Mouse (Mus musculus) ZHBTc4 (cell line): Measurements from ENCODE around the gene Prrt2.

Experiments
- DNase-seq: peaks from one replicate; pipeline ENCODE4 v3.0.0-alpha.2; 2011; ENCODE audit warnings: low read depth, low spot score

The Prrt2 gene

DNA sequence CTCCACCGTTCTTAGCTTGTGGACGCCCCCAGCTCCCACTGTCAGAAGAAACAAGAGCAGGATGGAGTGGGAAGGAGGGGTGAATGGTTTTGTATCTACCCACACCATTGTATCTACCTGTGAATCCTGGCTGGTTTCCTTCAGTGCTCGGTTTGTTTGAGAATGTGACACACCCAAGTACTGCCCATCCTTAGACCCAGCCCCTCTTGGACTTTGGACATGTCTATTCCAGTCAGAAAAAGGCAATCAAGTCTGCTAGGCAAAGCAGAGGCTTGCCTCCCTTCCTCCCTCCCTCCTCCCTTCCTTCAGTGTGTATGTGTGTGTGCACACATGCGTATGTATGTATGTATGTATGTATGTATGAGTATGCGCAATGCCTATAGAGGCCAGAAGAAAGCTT lies 17.4 kb downstream of the Prrt2 start:
- DNase-seq = peak; percentile 62

DNA sequence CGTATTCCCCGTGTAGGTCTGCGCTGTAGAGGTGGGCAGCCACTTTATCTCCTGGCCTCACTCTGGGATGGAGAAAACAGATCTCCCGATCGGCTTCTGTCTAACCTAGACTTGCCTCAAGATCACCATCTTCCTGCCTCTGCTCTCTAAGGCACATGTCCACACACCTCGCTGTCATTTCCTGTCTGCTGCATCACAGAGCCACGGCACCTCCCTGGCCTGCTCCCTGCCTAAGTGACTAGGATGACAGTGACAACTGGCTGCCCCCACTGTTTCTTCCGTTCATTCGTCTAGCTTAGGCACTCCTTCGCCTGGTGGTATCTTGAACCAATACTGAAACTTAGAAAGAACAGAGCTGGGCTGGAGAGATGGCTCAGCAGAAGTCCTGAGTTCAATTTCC lies 21.4 kb downstream of the Prrt2 start:
- no peak for DNase-seq

- peak; percentile 61 for DNase-seq
Measured at GRCm38 (mm10) chr7:126996449-126996848, 24.6 kb downstream of the Prrt2 start.

- peak; percentile 56 for DNase-seq
Measured at GRCm38 (mm10) chr7:126988816-126989215, 32.2 kb downstream of the Prrt2 start.

DNA sequence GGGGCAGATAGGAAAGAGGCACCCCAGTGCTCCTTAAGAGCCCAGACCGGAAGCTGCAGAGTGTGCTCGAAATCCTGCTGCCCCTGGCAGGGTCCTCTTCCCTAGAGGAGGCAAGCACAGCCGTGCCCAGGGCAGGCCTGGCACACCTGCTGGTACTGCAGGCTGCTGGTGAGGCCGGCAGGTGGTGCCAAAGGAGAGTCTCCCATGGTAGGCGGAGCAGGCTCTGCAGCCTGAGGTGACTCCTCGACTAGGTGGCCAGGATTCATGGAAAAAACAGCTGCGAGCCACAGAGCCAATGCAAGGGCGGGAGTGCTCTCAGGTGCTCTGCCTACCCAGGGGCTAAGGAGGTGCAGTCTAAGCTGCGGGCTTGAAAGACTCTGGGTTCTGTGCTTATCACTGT lies 34.7 kb downstream of the Prrt2 start:
- DNase-seq = peak; percentile 53

- DNase-seq = no peak
Measured at GRCm38 (mm10) chr7:126984667-126985444, 36.2 kb downstream of the Prrt2 start.

DNA sequence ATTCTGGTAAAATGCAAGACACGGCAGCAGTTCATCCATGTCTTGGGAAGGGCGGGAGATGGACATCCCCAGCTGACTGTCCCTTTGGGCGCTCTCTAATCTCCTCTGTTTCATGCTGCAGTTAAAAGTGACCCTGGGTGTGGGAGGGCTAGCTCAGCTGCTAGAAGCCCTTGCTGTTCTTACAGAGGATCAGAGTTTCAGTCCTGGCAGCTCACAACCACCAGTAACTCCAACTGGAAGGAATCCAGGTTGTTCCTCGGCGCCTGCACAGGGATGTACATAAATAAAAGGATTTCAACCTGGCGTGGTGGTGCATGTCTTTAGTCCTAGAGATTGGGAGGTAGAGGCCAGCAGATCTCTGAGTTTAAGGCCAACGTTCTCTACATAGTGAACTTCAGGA lies 37.9 kb downstream of the Prrt2 start:
- DNase-seq = no peak

- no peak for DNase-seq
Measured at GRCm38 (mm10) chr7:126982054-126982453, 39.0 kb downstream of the Prrt2 start.

DNA sequence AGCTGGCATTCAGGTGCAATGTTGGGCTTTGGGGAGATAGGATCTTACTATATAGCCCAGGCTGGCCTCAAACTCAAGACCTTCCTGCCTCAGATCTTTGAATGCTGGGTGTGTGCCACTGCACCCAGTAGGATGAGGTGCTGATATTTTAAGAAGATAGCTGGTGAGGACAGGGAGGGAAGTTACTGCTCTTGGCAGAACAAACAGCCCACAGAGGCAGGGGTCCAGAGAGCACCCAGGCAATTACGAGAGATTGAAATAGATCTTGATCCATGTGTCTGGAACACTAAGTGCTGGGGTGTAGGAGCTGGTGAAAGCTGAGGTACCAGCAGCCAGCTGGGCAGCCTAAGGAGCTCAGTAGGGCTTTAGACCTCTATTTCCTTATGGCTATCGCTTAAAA lies 39.4 kb downstream of the Prrt2 start:
- no peak for DNase-seq

DNA sequence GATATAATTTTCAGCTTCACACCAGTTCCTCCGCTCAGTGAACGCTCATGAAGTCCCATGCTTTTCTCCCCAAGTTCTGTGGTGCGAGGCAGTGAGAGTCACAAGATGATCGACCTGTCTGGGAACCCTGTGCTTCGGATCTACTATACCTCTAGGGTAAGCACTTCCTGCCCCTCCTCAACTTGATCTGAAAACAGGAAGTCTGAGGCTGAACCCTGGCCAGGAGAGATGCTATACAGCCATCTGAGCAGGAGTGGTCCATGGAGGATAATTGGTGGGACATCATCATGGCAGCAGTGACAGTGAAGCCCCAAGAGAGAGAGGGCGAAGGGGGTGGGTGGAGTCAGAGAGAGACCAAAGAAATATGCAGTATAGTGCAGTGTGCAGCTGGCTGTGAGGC lies 42.2 kb downstream of the Prrt2 start:
- DNase-seq = no peak

DNA sequence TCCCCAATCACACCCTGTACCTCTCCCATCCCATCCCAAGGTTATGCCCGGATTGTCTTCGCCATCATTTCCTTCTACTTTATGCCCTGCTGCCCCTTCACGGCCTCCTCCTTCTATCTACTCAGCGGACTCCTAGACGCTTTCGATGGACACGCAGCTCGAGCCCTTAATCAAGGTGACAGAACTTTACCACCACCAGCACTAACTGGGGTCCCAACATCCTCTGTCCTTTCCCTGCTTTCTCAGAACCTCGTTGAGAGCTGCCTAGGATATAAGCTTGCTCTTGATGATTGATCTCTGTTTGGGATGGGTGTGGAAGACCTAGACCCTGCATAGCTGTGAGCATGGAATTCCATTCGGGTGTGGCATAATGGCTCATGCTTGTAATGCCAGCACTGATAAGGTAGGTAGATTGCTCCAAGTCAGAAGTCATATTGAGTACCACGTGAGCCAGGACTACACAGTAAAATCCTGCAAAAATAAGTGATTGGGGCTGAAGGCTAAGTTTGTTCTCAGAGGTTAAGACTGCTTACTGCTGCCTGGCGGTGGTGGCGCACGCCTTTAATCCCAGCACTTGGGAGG lies 44.0 kb downstream of the Prrt2 start:
- peak; percentile 59 for DNase-seq

GRCm38 (mm10) chr7:126975950-126976866 lies 44.8 kb downstream of the Prrt2 start, which contains the start of gene Cdiptos:
Gene Cdiptos, minus strand, starts transcription at chr7:126976098.
- peak; percentile 99 for DNase-seq

- DNase-seq = no peak
Measured at GRCm38 (mm10) chr7:126975893-126975949, 45.3 kb downstream of the Prrt2 start, which contains the start of gene Cdipt. Gene Cdipt, plus strand, starts transcription at chr7:126975914.

DNA sequence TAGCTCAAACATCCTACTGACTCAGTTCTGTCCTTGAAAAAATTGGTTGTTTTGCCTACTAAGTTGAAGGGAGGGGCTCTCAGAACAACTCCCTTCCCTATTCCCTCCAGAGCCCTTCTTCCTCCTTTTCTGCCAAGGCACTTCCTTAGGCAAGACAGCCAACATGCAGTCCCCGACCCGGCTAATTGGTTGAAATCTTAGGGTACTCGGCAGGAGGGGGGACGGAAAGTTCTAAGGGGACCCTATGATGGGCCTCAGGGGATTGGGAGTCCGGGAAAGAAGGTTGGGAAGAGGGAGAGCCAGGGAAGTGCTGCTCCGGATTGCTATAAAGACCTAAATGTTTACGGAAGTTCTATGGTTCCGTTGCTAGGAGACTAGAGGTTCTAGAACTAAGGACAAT lies 45.5 kb downstream of the Prrt2 start:
- no peak for DNase-seq
